Mouse (Mus musculus) MEL (cell line): ENCODE data around the gene Kat8. TPM values are rescaled to one million over a fixed set of nuclear protein-coding genes. Genes with fewer than 3 reads are reported as not detected.

Source experiments
- DNase-seq: peaks from one replicate; pipeline ENCODE4 v3.0.0; 2011; ENCODE audit warnings: low read depth, low spot score
- H3K27ac ChIP-seq: 2 replicates; pipeline ENCODE4 v1.5.1; 2012; ENCODE audit warnings: low read depth, mild to moderate bottlenecking, control low read depth, low read length, moderate library complexity; ENCODE audit not compliant: control insufficient read depth
- H3K27me3 ChIP-seq, 2 experiments: fragments of 150-350 bp in 1 of 2; sonication (generic) in 1 of 2; 2 replicates each; pipeline ENCODE4 v1.6.1; 2012; ENCODE audit warnings: low read length in 2 of 2, mild to moderate bottlenecking in 2 of 2, improper control_type of control experiment in 1 of 2, moderate library complexity in 1 of 2; ENCODE audit not compliant: insufficient read depth in 2 of 2, control insufficient read depth in 1 of 2
- H3K36me3 ChIP-seq, 2 experiments: 2 replicates each; pipeline ENCODE4 v1.6.1; 2012 to 2014; ENCODE audit warnings: low read length in 2 of 2, improper control_type of control experiment in 1 of 2, inconsistent platforms in 1 of 2, mild to moderate bottlenecking in 1 of 2; ENCODE audit not compliant: insufficient read depth in 2 of 2, control insufficient read depth in 1 of 2
- H3K4me1 ChIP-seq, 2 experiments: fragments of 150-350 bp in 1 of 2; sonication (generic) in 1 of 2; 2 replicates each; pipeline ENCODE4 v1.6.1; 2012; ENCODE audit warnings: low read length in 2 of 2, improper control_type of control experiment in 1 of 2, mild to moderate bottlenecking in 1 of 2; ENCODE audit not compliant: insufficient read depth in 2 of 2, control insufficient read depth in 1 of 2
- H3K4me3 ChIP-seq, 2 experiments: fragments of 150-350 bp in 1 of 2; sonication (generic) in 1 of 2; 2 replicates each; pipeline ENCODE4 v1.5.1; 2012; ENCODE audit warnings: low read depth in 2 of 2, low read length in 2 of 2, mild to moderate bottlenecking in 2 of 2, moderate library complexity in 2 of 2, control low read depth in 1 of 2, improper control_type of control experiment in 1 of 2; ENCODE audit not compliant: control insufficient read depth in 1 of 2, insufficient read depth in 1 of 2
- H3K79me2 ChIP-seq: 2 replicates; pipeline ENCODE4 v1.6.1; 2012; ENCODE audit warnings: mild to moderate bottlenecking, low read length, moderate library complexity; ENCODE audit not compliant: control insufficient read depth, poor library complexity, insufficient read depth
- H3K9ac ChIP-seq: 2 replicates; pipeline ENCODE4 v1.6.1; 2012; ENCODE audit warnings: low read depth, mild to moderate bottlenecking, control low read depth, low read length, moderate library complexity; ENCODE audit not compliant: control insufficient read depth, poor library complexity, severe bottlenecking
- H3K9me3 ChIP-seq: fragments of 150-350 bp; sonication (generic); replicated peaks from 2 replicates; pipeline ENCODE4 v1.6.1; 2012; ENCODE audit warnings: mild to moderate bottlenecking, low read length, improper control_type of control experiment, moderate library complexity; ENCODE audit not compliant: insufficient read depth
- CHD1 ChIP-seq: IDR thresholded peaks from 2 replicates; pipeline ENCODE4 v1.6.1; 2012; ENCODE audit warnings: low read depth, mild to moderate bottlenecking, inconsistent platforms, low read length, improper control_type of control experiment
- CHD2 ChIP-seq: IDR thresholded peaks from 2 replicates; pipeline ENCODE4 v1.6.1; 2011; ENCODE audit warnings: low read length, improper control_type of control experiment
- EP300 ChIP-seq, 2 experiments: IDR thresholded peaks; 2 replicates each; pipeline ENCODE4 v1.6.1; 2011; ENCODE audit warnings: improper control_type of control experiment in 2 of 2, low read length in 2 of 2, low read depth in 1 of 2, mild to moderate bottlenecking in 1 of 2
- ETS1 ChIP-seq: IDR thresholded peaks from 2 replicates; pipeline ENCODE4 v1.6.1; 2012; ENCODE audit warnings: low read depth, mild to moderate bottlenecking, inconsistent platforms, low read length, improper control_type of control experiment, moderate library complexity
- GABPA ChIP-seq: IDR thresholded peaks from 2 replicates; pipeline ENCODE4 v1.6.1; 2012; ENCODE audit warnings: low read depth, mild to moderate bottlenecking, inconsistent platforms, low read length, improper control_type of control experiment, moderate library complexity
- HCFC1 ChIP-seq: IDR thresholded peaks from 2 replicates; pipeline ENCODE4 v1.6.1; 2012; ENCODE audit warnings: low read depth, mild to moderate bottlenecking, inconsistent platforms, low read length, improper control_type of control experiment, moderate library complexity
- JUND ChIP-seq: IDR thresholded peaks from 2 replicates; pipeline ENCODE4 v1.6.1; 2011; ENCODE audit warnings: low read depth, mild to moderate bottlenecking, improper control_type of control experiment, low read length
- KAT2A ChIP-seq: conservative IDR thresholded peaks from 2 replicates; pipeline ENCODE4 v1.6.1; 2012; ENCODE audit warnings: low read depth, low read length, improper control_type of control experiment, inconsistent platforms
- MAFK ChIP-seq: IDR thresholded peaks from 2 replicates; pipeline ENCODE4 v1.6.1; 2011; ENCODE audit warnings: low read depth, mild to moderate bottlenecking, low read length, improper control_type of control experiment, borderline replicate concordance
- MEF2A ChIP-seq: IDR thresholded peaks from 2 replicates; pipeline ENCODE4 v1.6.1; 2014; ENCODE audit warnings: low read depth, mild to moderate bottlenecking, inconsistent platforms, low read length, improper control_type of control experiment; ENCODE audit not compliant: poor library complexity, insufficient replicate concordance, severe bottlenecking; ENCODE audit errors: extremely low read depth
- MXI1 ChIP-seq: IDR thresholded peaks from 2 replicates; pipeline ENCODE4 v1.6.1; 2011; ENCODE audit warnings: mild to moderate bottlenecking, low read depth, low read length, improper control_type of control experiment
- MYB ChIP-seq: IDR thresholded peaks from 2 replicates; pipeline ENCODE4 v1.6.1; 2011; ENCODE audit warnings: mild to moderate bottlenecking, low read depth, low read length, improper control_type of control experiment
- MYC ChIP-seq: IDR thresholded peaks from 2 replicates; pipeline ENCODE4 v1.6.1; 2011; ENCODE audit warnings: low read depth, mild to moderate bottlenecking, low read length, improper control_type of control experiment, moderate library complexity
- POLR2A ChIP-seq, 2 experiments: IDR thresholded peaks; 2 replicates each; pipeline ENCODE4 v1.6.1; 2011 to 2012; ENCODE audit warnings: low read length in 2 of 2, mild to moderate bottlenecking in 2 of 2, control low read depth in 1 of 2, improper control_type of control experiment in 1 of 2, low read depth in 1 of 2, moderate library complexity in 1 of 2; ENCODE audit not compliant: control insufficient read depth in 1 of 2, insufficient read depth in 1 of 2, poor library complexity in 1 of 2
- POLR2AphosphoS2 ChIP-seq: IDR thresholded peaks from 2 replicates; pipeline ENCODE4 v1.6.1; 2011; ENCODE audit warnings: low read length, improper control_type of control experiment
- POLR2AphosphoS5 ChIP-seq: IDR thresholded peaks from 2 replicates; pipeline ENCODE4 v1.6.1; 2012; ENCODE audit warnings: low read depth, borderline replicate concordance, mild to moderate bottlenecking, inconsistent platforms, low read length, moderate library complexity, mixed read lengths
- RAD21 ChIP-seq: IDR thresholded peaks from 2 replicates; pipeline ENCODE4 v1.6.1; 2011; ENCODE audit warnings: mild to moderate bottlenecking, low read depth, low read length, improper control_type of control experiment
- SIN3A ChIP-seq: IDR thresholded peaks from 2 replicates; pipeline ENCODE4 v1.6.1; 2012; ENCODE audit warnings: low read length, improper control_type of control experiment, inconsistent platforms
- SMC3 ChIP-seq: IDR thresholded peaks from 2 replicates; pipeline ENCODE4 v1.6.1; 2011; ENCODE audit warnings: low read depth, low read length, improper control_type of control experiment
- TAL1 ChIP-seq: IDR thresholded peaks from 2 replicates; pipeline ENCODE4 v1.6.1; 2012; ENCODE audit warnings: mild to moderate bottlenecking, inconsistent platforms, low read length, moderate library complexity, mixed read lengths
- TBP ChIP-seq: IDR thresholded peaks from 2 replicates; pipeline ENCODE4 v1.8.0; 2011; ENCODE audit warnings: low read depth, low read length, improper control_type of control experiment
- TCF12 ChIP-seq: IDR thresholded peaks from 2 replicates; pipeline ENCODE4 v1.6.1; 2014; ENCODE audit warnings: low read depth, mild to moderate bottlenecking, inconsistent platforms, low read length, improper control_type of control experiment, moderate library complexity
- UBTF ChIP-seq: IDR thresholded peaks from 2 replicates; pipeline ENCODE4 v1.6.1; 2012; ENCODE audit warnings: low read depth, mild to moderate bottlenecking, inconsistent platforms, low read length, improper control_type of control experiment, moderate library complexity, borderline replicate concordance; ENCODE audit not compliant: insufficient read depth
- USF1 ChIP-seq: IDR thresholded peaks from 2 replicates; pipeline ENCODE4 v1.6.1; 2014; ENCODE audit warnings: low read depth, mild to moderate bottlenecking, inconsistent platforms, low read length, improper control_type of control experiment, moderate library complexity
- USF2 ChIP-seq, 2 experiments: IDR thresholded peaks; 2 replicates each; pipeline ENCODE4 v1.6.1; 2011 to 2012; ENCODE audit warnings: improper control_type of control experiment in 2 of 2, low read length in 2 of 2, borderline replicate concordance in 1 of 2, inconsistent platforms in 1 of 2, low read depth in 1 of 2, mild to moderate bottlenecking in 1 of 2; ENCODE audit not compliant: insufficient read depth in 1 of 2
- ZC3H11A ChIP-seq: IDR thresholded peaks from 2 replicates; pipeline ENCODE4 v1.6.1; 2012; ENCODE audit warnings: low read depth, mild to moderate bottlenecking, inconsistent platforms, low read length, improper control_type of control experiment
- ZKSCAN1 ChIP-seq: IDR thresholded peaks from 2 replicates; pipeline ENCODE4 v1.6.1; 2012; ENCODE audit warnings: low read depth, mild to moderate bottlenecking, inconsistent platforms, low read length, improper control_type of control experiment, moderate library complexity
- ZMIZ1 ChIP-seq: IDR thresholded peaks from 2 replicates; pipeline ENCODE4 v1.6.1; 2012; ENCODE audit warnings: low read depth, mild to moderate bottlenecking, inconsistent platforms, low read length, improper control_type of control experiment, moderate library complexity
- ZNF384 ChIP-seq: IDR thresholded peaks from 2 replicates; pipeline ENCODE4 v1.6.1; 2012; ENCODE audit warnings: low read depth, mild to moderate bottlenecking, inconsistent platforms, low read length, improper control_type of control experiment
- polyA plus RNA-seq, 2 experiments: library from polyadenylated mRNA; stranded (reverse) in 1 of 2; unstranded in 1 of 2; fragments of >175 nt in 1 of 2; fragments of >200 nt in 1 of 2; gene quantifications; 2 replicates each; pipeline versions ENCODE4 v1.2.1 to v1.2.4; 2012; ENCODE audit warnings: low replicate concordance in 2 of 2, low read depth in 1 of 2; ENCODE audit not compliant: insufficient read length in 2 of 2, insufficient read depth in 1 of 2, missing spikeins in 1 of 2
- total RNA-seq: library from RNA; depleted of rRNA; stranded (reverse); fragments of 300-350 nt; gene quantifications from 2 replicates; pipeline ENCODE4 v1.2.3, GENCODE M21; 2012

The Kat8 gene
- total and polyA plus RNA-seq, 3 experiments, result 39.5 to 45.8 TPM; not detected in 1

DNA sequence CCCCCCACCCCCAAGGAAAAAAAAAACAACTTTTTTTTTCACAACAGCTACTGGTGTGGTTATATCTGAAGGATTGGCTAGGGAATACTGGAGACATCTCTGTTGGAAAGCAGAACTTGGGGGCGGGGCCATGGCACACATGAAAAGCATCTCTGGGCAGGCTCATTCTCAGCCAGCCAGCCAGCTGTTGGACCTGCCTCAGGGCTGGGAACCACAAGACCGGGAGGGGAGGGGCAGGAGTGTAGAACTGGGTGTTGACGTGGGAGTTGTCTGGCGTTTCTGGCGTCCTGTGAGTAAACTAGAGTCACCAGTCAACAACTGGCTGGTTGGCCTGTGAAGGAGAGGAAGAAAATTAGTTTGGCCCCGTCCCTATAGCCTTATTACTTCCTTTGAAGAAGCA lies 26.4 kb upstream of the Kat8 start:
- H3K4me3 ChIP-seq, result no peak overlapping the region
- no peak overlapping the region for H3K9ac ChIP-seq
- peaks cover 14 to 32% of the 10 kb centered on the region in 2 experiments; a peak in 3 of 4 replicates for H3K36me3 ChIP-seq
- peaks cover 16 to 31% of the 10 kb centered on the region in 2 experiments for H3K4me1 ChIP-seq
- no peak for TF ChIP-seq MAFK
- no peak for TF ChIP-seq EP300 (IDR thresholded peaks at IDR 0.05; ENCODE audit: low read depth in 1 of 2, low read length in 2 of 2)
- TF ChIP-seq HCFC1, result no peak
- no peak for TF ChIP-seq MEF2A
- TF ChIP-seq CHD1, result no peak
- no peak for TF ChIP-seq USF1
- no peak for TF ChIP-seq POLR2A (IDR thresholded peaks at IDR 0.05; ENCODE audit: control insufficient read depth in 1 of 2, insufficient read depth in 1 of 2, low read depth in 1 of 2, low read length in 2 of 2, poor library complexity in 1 of 2)
- no peak for TF ChIP-seq CHD2
- no peak for TF ChIP-seq RAD21
- TF ChIP-seq UBTF, result no peak
- TF ChIP-seq TBP, result no peak
- no peak for TF ChIP-seq MYC
- no peak for TF ChIP-seq ZMIZ1
- TF ChIP-seq ZC3H11A, result no peak
- TF ChIP-seq GABPA, result no peak
- TF ChIP-seq JUND, result no peak
- TF ChIP-seq ETS1, result no peak
- no peak for TF ChIP-seq POLR2AphosphoS5
- no peak for TF ChIP-seq POLR2AphosphoS2
- no peak for DNase-seq
- H3K27me3 ChIP-seq, result no peaks in the 10 kb centered on the region
- no peak overlapping the region for H3K27ac ChIP-seq
- peaks cover 28% of the 10 kb centered on the region for H3K79me2 ChIP-seq
- no peaks in the 10 kb centered on the region for H3K9me3 ChIP-seq

GRCm38 (mm10) chr7:127886551-127886950 lies 25.8 kb upstream of the Kat8 start:
- Histone ChIP-seq H3K4me3 (no peak overlapping the region), H3K9ac (no peak overlapping the region), H3K4me1 (peaks cover 16 to 31% of the 10 kb centered on the region in 2 experiments), H3K9me3 (no peaks in the 10 kb centered on the region), H3K36me3 (peaks cover 14 to 32% of the 10 kb centered on the region in 2 experiments; a peak in 3 of 4 replicates), H3K27me3 (no peaks in the 10 kb centered on the region), H3K27ac (no peak overlapping the region), H3K79me2 (peaks cover 22% of the 10 kb centered on the region)
- TF ChIP-seq JUND (no peak), ETS1 (no peak), KAT2A (no peak), ZKSCAN1 (no peak), ZNF384 (no peak), SIN3A (no peak), HCFC1 (no peak), MXI1 (no peak), TAL1 (no peak), TBP (no peak), ZC3H11A (no peak), USF2 (IDR thresholded peaks at IDR 0.05; ENCODE audit: borderline replicate concordance in 1 of 2, insufficient read depth in 1 of 2, low read depth in 1 of 2, low read length in 2 of 2) (no peak), MYB (no peak), TCF12 (no peak), UBTF (no peak), POLR2AphosphoS2 (no peak), SMC3 (no peak)
- no peak for DNase-seq
